Mouse (Mus musculus) liver, adult 10 weeks (tissue): ENCODE results near the gene Mrps18c. TPM values are rescaled to one million over a fixed set of nuclear protein-coding genes. Genes with fewer than 3 reads are reported as not detected.

ENCODE experiments used
- polyA plus RNA-seq: library from polyadenylated mRNA; stranded (reverse); fragments of 350-450 nt; fragmentation: Illumina TruSeq; extraction: RNeasy Lipid Tissue Mini Kit (QIAGEN cat#74804); gene quantifications from one replicate; pipeline ENCODE4 v1.2.3, GENCODE M21; 2014; ENCODE audit warnings: low read depth, low replicate concordance

Gene Mrps18c
- polyA plus RNA-seq, result 135 TPM

GRCm38 (mm10) chr5:100798165-100798860 lies at the start of gene Mrps18c, which contains the start of gene Helq:
Mrps18c (plus strand) TSS chr5:100798627.
Helq (minus strand) TSS chr5:100798598.

GRCm38 (mm10) chr5:100820483-100821184 lies 22.2 kb downstream of the Mrps18c start, which contains the start of gene Abraxas1:
Abraxas1 (minus strand) TSS chr5:100820965.

GRCm38 (mm10) chr5:100845485-100845847 lies 47.0 kb downstream of the Mrps18c start, which contains the start of gene Gpat3:
Gpat3 (plus strand) TSS chr5:100845713.

Other genes with a start within 250 kb of the Mrps18c start
- 10.2 TPM for gene Plac8, start 226.4 kb upstream of the Mrps18c start, polyA plus RNA-seq
- gene Coq2, start 123.5 kb upstream of the Mrps18c start, polyA plus RNA-seq, result 14.4 TPM
- 3.5 TPM for gene Hpse, start 78.9 kb upstream of the Mrps18c start, polyA plus RNA-seq
- 2.6 TPM for gene Helq, start within 50 bp of the Mrps18c start, polyA plus RNA-seq
- 17.3 TPM for gene Abraxas1, start 22.3 kb downstream of the Mrps18c start, polyA plus RNA-seq
- 7.8 TPM for gene Gpat3, start 47.1 kb downstream of the Mrps18c start, polyA plus RNA-seq